Mouse (Mus musculus): ENCODE measurements around the gene Acsbg1.

- TF ChIP-seq POLR2A (IDR thresholded peaks at IDR 0.05; ENCODE audit: borderline replicate concordance, control insufficient read depth, low read depth, low read length) (no peak), CTCF (IDR thresholded peaks at IDR 0.05; ENCODE audit: control insufficient read depth, insufficient read depth, low read length) (no peak)
Observed at GRCm38 (mm10) chr9:54627240-54627639, 34.4 kb downstream of the Acsbg1 start.
